Mouse (Mus musculus): ENCODE data around the gene Elf2. TPM values are rescaled to one million over a fixed set of nuclear protein-coding genes. Genes with fewer than 3 reads are reported as not detected.

Elf2 gene
- polyA plus RNA-seq, 1 experiment, result 8.7 TPM

- H3K36me3 ChIP-seq (replicated peaks; ENCODE audit: low read length), result peaks cover 38% of the 10 kb centered on the region
These were observed 70.2 kb downstream of the Elf2 start for GRCm38 (mm10) chr3:51270069-51270817.

GRCm38 (mm10) chr3:51268434-51268833 is 72.0 kb downstream of the Elf2 start:
- Histone ChIP-seq H3K27me3 (replicated peaks) (no peaks in the 10 kb centered on the region), H3K36me3 (replicated peaks; ENCODE audit: low read length) (peaks cover 51% of the 10 kb centered on the region), H3K4me1 (peaks cover 44% of the 10 kb centered on the region), H3K4me3 (replicated peaks) (no peak overlapping the region), H3K9me3 (no peaks in the 10 kb centered on the region)
- no peak for TF ChIP-seq FLI1 (IDR thresholded peaks at IDR 0.05; ENCODE audit: low read length)
- TF ChIP-seq GATA1 (IDR thresholded peaks at IDR 0.05; ENCODE audit: borderline replicate concordance, low read length), result no peak

More at GRCm38 (mm10) chr3:51270069-51270817, 70.2 kb downstream of the Elf2 start:
- H3K4me1 ChIP-seq, result peaks cover 51% of the 10 kb centered on the region
- H3K27me3 ChIP-seq (replicated peaks), result no peaks in the 10 kb centered on the region
- H3K4me3 ChIP-seq (replicated peaks), result peak overlapping the region; percentile 78
- TF ChIP-seq FLI1 (IDR thresholded peaks at IDR 0.05; ENCODE audit: low read length) (no peak), GATA1 (IDR thresholded peaks at IDR 0.05; ENCODE audit: borderline replicate concordance, low read length) (no peak)
- no peaks in the 10 kb centered on the region for H3K9me3 ChIP-seq

DNA sequence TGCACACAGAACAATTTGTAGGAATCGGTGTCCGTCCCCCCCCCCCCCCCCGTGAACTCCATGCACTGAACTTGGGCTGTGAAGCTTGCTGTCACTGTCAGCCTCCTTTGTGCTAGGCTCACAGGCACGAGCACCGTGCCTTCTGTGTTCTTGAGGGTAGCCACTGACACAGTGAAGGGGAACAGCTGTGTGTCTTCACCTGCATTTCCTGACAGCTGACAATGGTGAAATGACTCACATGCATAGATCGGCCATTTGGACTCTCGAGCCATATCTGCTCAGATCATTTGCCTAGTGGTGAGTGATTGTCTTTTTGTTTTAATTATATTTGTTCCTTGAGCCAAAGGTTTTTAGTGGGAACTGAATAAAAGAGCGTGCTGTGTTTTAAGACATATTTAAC is 77.5 kb downstream of the Elf2 start:
- Histone ChIP-seq H3K4me1 (no peaks in the 10 kb centered on the region), H3K27me3 (replicated peaks) (no peaks in the 10 kb centered on the region), H3K9me3 (no peaks in the 10 kb centered on the region), H3K4me3 (replicated peaks) (no peak overlapping the region), H3K36me3 (replicated peaks; ENCODE audit: low read length) (peaks cover 96% of the 10 kb centered on the region)
- no peak for TF ChIP-seq GATA1 (IDR thresholded peaks at IDR 0.05; ENCODE audit: borderline replicate concordance, low read length)
- no peak for TF ChIP-seq FLI1 (IDR thresholded peaks at IDR 0.05; ENCODE audit: low read length)

GRCm38 (mm10) chr3:51258070-51258469 is 82.4 kb downstream of the Elf2 start:
- Histone ChIP-seq H3K27me3 (replicated peaks) (no peaks in the 10 kb centered on the region), H3K4me1 (0 out of 2 replicates have a peak, but pooled peaks cover 4% of the 10 kb centered on the region), H3K36me3 (replicated peaks; ENCODE audit: low read length) (peaks cover 100% of the 10 kb centered on the region), H3K9me3 (no peaks in the 10 kb centered on the region), H3K4me3 (replicated peaks) (no peak overlapping the region)
- TF ChIP-seq GATA1 (IDR thresholded peaks at IDR 0.05; ENCODE audit: borderline replicate concordance, low read length) (no peak), FLI1 (IDR thresholded peaks at IDR 0.05; ENCODE audit: low read length) (no peak)

DNA sequence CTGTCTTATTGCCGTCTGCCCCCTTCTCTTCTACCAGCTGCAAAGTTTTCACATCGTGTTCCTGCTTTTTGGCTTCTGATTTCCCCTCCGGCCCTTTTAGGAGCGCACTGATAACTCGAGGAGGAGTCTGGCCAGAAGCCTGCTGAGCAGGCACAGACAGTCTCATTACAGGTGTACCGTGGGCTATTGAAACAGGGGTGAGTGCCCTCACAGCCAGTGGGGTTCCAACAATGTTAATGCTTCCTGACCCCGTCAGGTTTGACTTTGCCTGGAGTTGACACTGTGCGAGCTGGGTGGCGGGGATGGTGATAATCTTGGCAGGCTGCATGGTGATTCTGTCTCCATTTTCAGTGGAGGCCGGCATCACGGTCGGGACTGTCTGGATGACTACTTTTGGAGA is 84.0 kb downstream of the Elf2 start:
- Histone ChIP-seq H3K36me3 (replicated peaks; ENCODE audit: low read length) (peaks cover 100% of the 10 kb centered on the region), H3K9me3 (no peaks in the 10 kb centered on the region), H3K27me3 (replicated peaks) (no peaks in the 10 kb centered on the region), H3K4me1 (0 out of 2 replicates have a peak, but pooled peaks cover 4% of the 10 kb centered on the region), H3K4me3 (replicated peaks) (no peak overlapping the region)
- TF ChIP-seq GATA1 (IDR thresholded peaks at IDR 0.05; ENCODE audit: borderline replicate concordance, low read length) (no peak), FLI1 (IDR thresholded peaks at IDR 0.05; ENCODE audit: low read length) (no peak)

GRCm38 (mm10) chr3:51254784-51255183 is 85.7 kb downstream of the Elf2 start:
- Histone ChIP-seq H3K36me3 (replicated peaks; ENCODE audit: low read length) (peaks cover 100% of the 10 kb centered on the region), H3K27me3 (replicated peaks) (no peaks in the 10 kb centered on the region), H3K4me1 (0 out of 2 replicates have a peak, but pooled peaks cover 4% of the 10 kb centered on the region), H3K9me3 (no peaks in the 10 kb centered on the region), H3K4me3 (replicated peaks) (no peak overlapping the region)
- TF ChIP-seq FLI1 (IDR thresholded peaks at IDR 0.05; ENCODE audit: low read length) (no peak), GATA1 (IDR thresholded peaks at IDR 0.05; ENCODE audit: borderline replicate concordance, low read length) (no peak)

DNA sequence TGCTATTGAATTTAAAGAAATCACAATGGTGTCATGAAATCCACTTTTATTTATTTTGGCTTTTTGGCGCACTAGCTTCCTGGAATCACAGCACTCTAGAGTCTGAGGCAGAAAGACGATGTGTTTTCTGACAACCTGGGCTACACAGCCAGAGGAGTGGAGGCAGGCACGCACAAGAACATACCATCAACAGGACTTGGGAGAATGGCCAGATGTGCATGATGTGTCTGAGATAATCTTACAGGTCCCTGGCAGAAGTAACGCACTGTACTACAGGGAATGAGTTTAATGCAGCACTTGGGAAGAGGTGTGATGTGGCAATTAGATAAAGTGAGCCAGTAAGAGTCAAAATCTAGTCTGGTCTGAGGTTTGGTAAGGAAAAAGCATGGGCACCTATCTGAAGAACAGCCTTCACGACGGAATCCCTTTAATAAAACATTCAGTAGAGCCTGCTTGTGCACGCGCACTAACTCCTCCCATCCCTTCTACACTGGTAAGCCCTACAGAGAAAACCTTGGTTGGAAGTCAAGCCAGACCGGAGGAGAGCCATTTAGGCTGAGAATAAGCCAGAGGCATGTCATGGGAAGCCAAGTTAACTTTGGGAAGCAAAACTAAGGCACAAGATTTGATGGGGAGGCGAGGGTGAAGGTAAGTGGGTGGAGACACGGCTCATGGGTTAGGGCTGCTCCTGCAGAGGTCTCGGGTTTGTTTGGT is 87.6 kb downstream of the Elf2 start:
- no peak overlapping the region for H3K4me3 ChIP-seq (replicated peaks)
- H3K9me3 ChIP-seq, result no peaks in the 10 kb centered on the region
- TF ChIP-seq FLI1 (IDR thresholded peaks at IDR 0.05; ENCODE audit: low read length), result no peak
- H3K36me3 ChIP-seq (replicated peaks; ENCODE audit: low read length), result peaks cover 100% of the 10 kb centered on the region
- peaks cover 7% of the 10 kb centered on the region; the same call in 1 of the 2 replicates for H3K4me1 ChIP-seq
- no peaks in the 10 kb centered on the region for H3K27me3 ChIP-seq (replicated peaks)

DNA sequence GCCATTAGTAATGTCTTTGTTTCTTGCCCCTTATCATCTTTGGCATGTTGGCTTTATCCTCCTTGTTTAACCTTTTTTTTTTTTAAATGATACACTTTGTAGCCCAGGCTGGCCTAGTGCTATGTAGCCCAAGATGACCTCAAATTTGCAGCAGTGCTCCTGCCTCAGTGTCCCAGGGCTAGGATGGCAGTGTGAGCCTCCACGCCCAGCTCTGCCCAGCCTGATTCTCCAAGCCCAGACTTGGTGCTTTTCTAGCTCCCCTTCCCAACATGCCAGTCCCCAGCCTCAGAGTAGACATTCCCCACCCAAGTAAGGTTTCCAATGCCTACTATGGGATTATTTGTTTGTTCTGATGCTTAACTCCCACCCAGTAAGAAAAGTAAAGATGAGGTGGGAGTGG is 88.2 kb downstream of the Elf2 start:
- H3K4me1 ChIP-seq, result peaks cover 8% of the 10 kb centered on the region; the same call in 1 of the 2 replicates
- TF ChIP-seq GATA1 (IDR thresholded peaks at IDR 0.05; ENCODE audit: borderline replicate concordance, low read length), result no peak
- no peak for TF ChIP-seq FLI1 (IDR thresholded peaks at IDR 0.05; ENCODE audit: low read length)
- H3K36me3 ChIP-seq (replicated peaks; ENCODE audit: low read length), result peaks cover 100% of the 10 kb centered on the region

DNA sequence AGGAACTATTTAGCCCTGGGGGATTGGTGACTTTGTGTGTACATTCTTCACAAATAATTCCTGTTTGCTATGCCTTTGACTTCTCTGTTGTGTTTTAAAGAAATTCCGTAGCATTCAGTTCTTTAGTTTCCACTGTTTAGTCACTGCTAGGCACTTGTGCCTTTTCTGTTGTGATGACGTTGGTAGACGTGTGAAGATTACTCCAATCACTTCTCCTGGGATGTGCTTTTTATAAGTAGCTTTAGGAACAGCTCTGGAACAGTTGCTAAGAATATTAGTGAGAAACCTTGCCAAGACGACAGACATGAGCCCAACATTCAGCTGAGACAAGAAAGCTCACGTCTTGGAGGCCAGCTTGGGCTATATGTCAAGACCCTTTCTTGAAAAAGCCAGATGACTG is 89.4 kb downstream of the Elf2 start:
- Histone ChIP-seq H3K4me1 (peaks cover 4% of the 10 kb centered on the region; the same call in 1 of the 2 replicates), H3K36me3 (replicated peaks; ENCODE audit: low read length) (peaks cover 97% of the 10 kb centered on the region), H3K4me3 (replicated peaks) (no peak overlapping the region), H3K27me3 (replicated peaks) (no peaks in the 10 kb centered on the region), H3K9me3 (no peaks in the 10 kb centered on the region)
- TF ChIP-seq FLI1 (IDR thresholded peaks at IDR 0.05; ENCODE audit: low read length) (no peak), GATA1 (IDR thresholded peaks at IDR 0.05; ENCODE audit: borderline replicate concordance, low read length) (no peak)

More for the DNA sequence above, 88.2 kb downstream of the Elf2 start:
- Histone ChIP-seq H3K27me3 (replicated peaks) (no peaks in the 10 kb centered on the region), H3K9me3 (no peaks in the 10 kb centered on the region), H3K4me3 (replicated peaks) (no peak overlapping the region)

- Histone ChIP-seq H3K4me1 (peaks cover 4% of the 10 kb centered on the region; the same call in 1 of the 2 replicates), H3K36me3 (replicated peaks; ENCODE audit: low read length) (peaks cover 94% of the 10 kb centered on the region), H3K9me3 (no peaks in the 10 kb centered on the region), H3K4me3 (replicated peaks) (no peak overlapping the region), H3K27me3 (replicated peaks) (no peaks in the 10 kb centered on the region)
- no peak for TF ChIP-seq GATA1 (IDR thresholded peaks at IDR 0.05; ENCODE audit: borderline replicate concordance, low read length)
- TF ChIP-seq FLI1 (IDR thresholded peaks at IDR 0.05; ENCODE audit: low read length), result no peak
These were observed 90.6 kb downstream of the Elf2 start for GRCm38 (mm10) chr3:51249866-51250265.

Measured in megakaryocyte, embryonic 14.5 days (primary cell).